Mouse (Mus musculus): Measurements from ENCODE around the gene Fhl4. TPM values are rescaled to one million over a fixed set of nuclear protein-coding genes. Genes with fewer than 3 reads are reported as not detected.

The Fhl4 gene
- 0.44 TPM for total RNA-seq (2023)

GRCm38 (mm10) chr10:85102247-85103084 lies at the start of gene Fhl4, which contains the start of gene Tmem263:
Gene Fhl4 (minus strand): TSS chr10:85102495.
Gene Tmem263 (plus strand): TSS chr10:85102627.

DNA sequence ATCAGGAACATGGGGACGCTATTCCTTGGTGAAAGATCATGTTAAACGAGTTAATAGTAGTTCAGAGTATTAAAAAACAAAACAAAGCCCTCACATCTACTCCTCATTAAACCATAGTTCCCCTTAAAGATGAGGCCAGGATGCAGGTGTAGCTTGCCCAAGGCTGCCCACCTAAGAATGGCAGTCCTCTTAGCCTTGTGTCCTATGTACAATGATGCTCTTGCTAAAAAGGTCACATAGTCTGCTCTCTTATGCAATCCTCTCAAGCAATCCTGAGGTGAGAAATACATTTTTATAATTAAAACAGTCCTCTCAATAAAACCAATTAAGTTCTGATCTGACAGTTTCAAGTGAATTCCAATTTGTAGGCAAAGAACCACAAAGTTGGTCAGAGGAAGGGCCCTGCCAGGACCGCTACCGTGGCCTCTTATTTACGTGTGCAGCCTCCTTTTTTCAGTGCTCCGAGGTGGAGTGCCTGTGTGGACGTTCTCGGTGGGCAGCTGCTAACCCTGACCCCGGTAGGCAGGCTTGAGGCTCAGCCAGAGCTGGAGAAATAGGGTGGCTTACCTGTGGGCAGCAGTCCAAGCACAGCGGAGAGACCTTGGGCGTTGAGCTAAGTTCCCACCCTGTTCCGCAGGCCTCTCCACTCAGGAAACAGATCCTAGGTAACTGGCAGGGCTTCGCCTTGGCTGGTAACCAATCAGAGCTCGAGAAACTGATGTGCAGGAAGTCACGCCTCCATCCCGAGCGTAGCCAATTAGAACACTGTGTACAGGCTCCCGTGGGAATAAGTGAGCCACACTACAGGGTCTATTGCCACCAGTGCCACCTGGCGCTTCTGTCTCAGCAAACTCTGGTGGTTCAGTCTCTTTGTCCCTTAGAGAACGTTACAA lies 25.3 kb upstream of the Fhl4 start, which contains the start of gene Mterf2:
Gene Mterf2 (minus strand): TSS at position 633 of the 893 bp plus-strand sequence.

Other genes starting within 250 kb of the Fhl4 start
- 31.0 TPM for gene Ric8b, start 184.9 kb downstream of the Fhl4 start, total RNA-seq (2023)
- 7.9 TPM for gene Tmem263, start 132 bp upstream of the Fhl4 start, total RNA-seq (2023)
- 6.9 TPM for gene Mterf2, start 25.5 kb upstream of the Fhl4 start, total RNA-seq (2023)
- gene Cry1, start 82.6 kb upstream of the Fhl4 start, total RNA-seq (2023) = 39.7 TPM

All from CD4-positive naive resting alpha-beta T cell, adult 76 days (primary cell).